Mouse (Mus musculus) embryonic facial prominence, embryonic 10.5 days (tissue): ENCODE results near the gene Adra1b. TPM values are rescaled to one million over a fixed set of nuclear protein-coding genes. Genes with fewer than 3 reads are reported as not detected.

Experiments
- DNase-seq: peaks from one replicate; pipeline ENCODE4 v3.0.0-alpha.2; 2017; ENCODE audit warnings: low spot score
- H3K27ac ChIP-seq: fragments of 300-500 bp; sonication (generic); replicated peaks from 2 replicates; pipeline ENCODE4 v1.5.1; 2016; ENCODE audit warnings: mild to moderate bottlenecking
- H3K27me3 ChIP-seq: fragments of 300-500 bp; sonication (generic); replicated peaks from 2 replicates; pipeline ENCODE4 v1.6.1; 2016; ENCODE audit warnings: low read depth, mild to moderate bottlenecking; ENCODE audit not compliant: poor library complexity, severe bottlenecking
- H3K36me3 ChIP-seq: fragments of 300-500 bp; sonication (generic); replicated peaks from 2 replicates; pipeline ENCODE4 v1.6.1; 2016; ENCODE audit warnings: mild to moderate bottlenecking, moderate library complexity
- H3K4me1 ChIP-seq: fragments of 300-500 bp; sonication (generic); 2 replicates; pipeline ENCODE4 v1.6.1; 2016
- H3K4me3 ChIP-seq: fragments of 300-500 bp; sonication (generic); 2 replicates; pipeline ENCODE4 v1.5.1; 2016; ENCODE audit warnings: mild to moderate bottlenecking, moderate library complexity
- H3K9me3 ChIP-seq: fragments of 300-500 bp; sonication (generic); 2 replicates; pipeline ENCODE4 v1.6.1; 2016; ENCODE audit warnings: mild to moderate bottlenecking
- WGBS: fragments of 180-500 bp; shearing (Covaris S2); methylation state at CpG from one replicate; pipeline ENCODE4 v1.1.7; 2016; 5-methylcytosine and 5-hydroxymethylcytosine counted together
- polyA plus RNA-seq: library from polyadenylated mRNA; unstranded; fragments of >200 nt; fragmentation: Nextera tagmentation; extraction: Ambion mirVana; gene quantifications from 2 replicates; pipeline ENCODE4 v1.2.1, GENCODE M21; 2016

Adra1b gene
- polyA plus RNA-seq, 1 experiment from 2014 or later = 0.22 TPM

- no peaks in the 10 kb centered on the region for H3K9me3 ChIP-seq
- H3K27ac ChIP-seq = no peak overlapping the region
- 80% methylated on average over 8 of the region's 8 CpGs for WGBS
- no peaks in the 10 kb centered on the region for H3K36me3 ChIP-seq
- no peak for DNase-seq
- H3K4me1 ChIP-seq = no peaks in the 10 kb centered on the region
- no peak overlapping the region for H3K4me3 ChIP-seq
- H3K27me3 ChIP-seq = no peaks in the 10 kb centered on the region
Observed at GRCm38 (mm10) chr11:43889208-43889915, 11.6 kb downstream of the Adra1b start.

GRCm38 (mm10) chr11:43888736-43889135 is 12.3 kb downstream of the Adra1b start:
- no peaks in the 10 kb centered on the region for H3K27me3 ChIP-seq
- no peak for DNase-seq
- no peaks in the 10 kb centered on the region for H3K36me3 ChIP-seq
- 76% methylated on average over 8 of the region's 8 CpGs for WGBS
- no peak overlapping the region for H3K27ac ChIP-seq
- H3K4me1 ChIP-seq = no peaks in the 10 kb centered on the region
- no peaks in the 10 kb centered on the region for H3K9me3 ChIP-seq
- H3K4me3 ChIP-seq = no peak overlapping the region

- DNase-seq = no peak
- no peaks in the 10 kb centered on the region for H3K27me3 ChIP-seq
Observed at GRCm38 (mm10) chr11:43887597-43887996, 13.4 kb downstream of the Adra1b start.

GRCm38 (mm10) chr11:43884521-43884920 is 16.5 kb downstream of the Adra1b start:
- H3K4me1 ChIP-seq = no peaks in the 10 kb centered on the region
- no peak for DNase-seq

More at GRCm38 (mm10) chr11:43887597-43887996, 13.4 kb downstream of the Adra1b start:
- H3K36me3 ChIP-seq = no peaks in the 10 kb centered on the region
- no peak overlapping the region for H3K4me3 ChIP-seq
- H3K9me3 ChIP-seq = no peaks in the 10 kb centered on the region
- no peak overlapping the region for H3K27ac ChIP-seq
- H3K4me1 ChIP-seq = no peaks in the 10 kb centered on the region

GRCm38 (mm10) chr11:43883641-43884181 is 17.3 kb downstream of the Adra1b start:
- no peak for DNase-seq
- WGBS = 87% methylated on average over 5 of the region's 5 CpGs
- Histone ChIP-seq H3K27me3 (no peaks in the 10 kb centered on the region), H3K4me3 (no peak overlapping the region), H3K9me3 (no peaks in the 10 kb centered on the region), H3K4me1 (no peaks in the 10 kb centered on the region), H3K36me3 (no peaks in the 10 kb centered on the region), H3K27ac (no peak overlapping the region)

More at GRCm38 (mm10) chr11:43884521-43884920, 16.5 kb downstream of the Adra1b start:
- no peaks in the 10 kb centered on the region for H3K36me3 ChIP-seq
- H3K27ac ChIP-seq = no peak overlapping the region
- H3K27me3 ChIP-seq = no peaks in the 10 kb centered on the region
- H3K9me3 ChIP-seq = no peaks in the 10 kb centered on the region
- H3K4me3 ChIP-seq = no peak overlapping the region

GRCm38 (mm10) chr11:43877211-43877610 is 23.8 kb downstream of the Adra1b start:
- 90% methylated on average over 5 of the region's 5 CpGs for WGBS
- H3K4me3 ChIP-seq = no peak overlapping the region
- DNase-seq = no peak
- H3K36me3 ChIP-seq = no peaks in the 10 kb centered on the region
- H3K9me3 ChIP-seq = no peaks in the 10 kb centered on the region
- no peak overlapping the region for H3K27ac ChIP-seq
- no peaks in the 10 kb centered on the region for H3K4me1 ChIP-seq
- no peaks in the 10 kb centered on the region for H3K27me3 ChIP-seq

- Histone ChIP-seq H3K9me3 (no peaks in the 10 kb centered on the region), H3K27me3 (no peaks in the 10 kb centered on the region), H3K27ac (no peak overlapping the region), H3K4me1 (no peaks in the 10 kb centered on the region), H3K36me3 (no peaks in the 10 kb centered on the region), H3K4me3 (no peak overlapping the region)
- 68% methylated on average over 4 of the region's 4 CpGs for WGBS
- DNase-seq = no peak
Observed at GRCm38 (mm10) chr11:43867721-43868281, 33.2 kb downstream of the Adra1b start.

- no peaks in the 10 kb centered on the region for H3K36me3 ChIP-seq
- H3K9me3 ChIP-seq = no peaks in the 10 kb centered on the region
- 85% methylated on average over 6 of the region's 6 CpGs for WGBS
- no peaks in the 10 kb centered on the region for H3K27me3 ChIP-seq
- no peak overlapping the region for H3K27ac ChIP-seq
- H3K4me1 ChIP-seq = no peaks in the 10 kb centered on the region
- no peak for DNase-seq
- H3K4me3 ChIP-seq = no peak overlapping the region
Observed at GRCm38 (mm10) chr11:43865298-43866165, 35.5 kb downstream of the Adra1b start.

- no peak for DNase-seq
- Histone ChIP-seq H3K4me1 (no peaks in the 10 kb centered on the region), H3K27ac (no peak overlapping the region), H3K4me3 (no peak overlapping the region), H3K9me3 (no peaks in the 10 kb centered on the region), H3K27me3 (no peaks in the 10 kb centered on the region), H3K36me3 (no peaks in the 10 kb centered on the region)
- 82% methylated on average over 6 of the region's 6 CpGs for WGBS
Observed at GRCm38 (mm10) chr11:43853046-43853445, 48.0 kb downstream of the Adra1b start.

GRCm38 (mm10) chr11:43848056-43848455 is 53.0 kb downstream of the Adra1b start:
- Histone ChIP-seq H3K36me3 (no peaks in the 10 kb centered on the region), H3K9me3 (no peaks in the 10 kb centered on the region), H3K27ac (no peak overlapping the region), H3K4me3 (no peak overlapping the region), H3K4me1 (no peaks in the 10 kb centered on the region), H3K27me3 (no peaks in the 10 kb centered on the region)
- DNase-seq = no peak
- 84% methylated on average over 4 of the region's 4 CpGs for WGBS

- no peak for DNase-seq
- no peaks in the 10 kb centered on the region for H3K36me3 ChIP-seq
- WGBS = 70% methylated on average over 10 of the region's 10 CpGs
Observed at GRCm38 (mm10) chr11:43841596-43841995, 59.4 kb downstream of the Adra1b start.

GRCm38 (mm10) chr11:43840491-43840890 is 60.5 kb downstream of the Adra1b start:
- Histone ChIP-seq H3K27ac (no peak overlapping the region), H3K27me3 (peaks cover 31% of the 10 kb centered on the region), H3K9me3 (no peaks in the 10 kb centered on the region), H3K4me3 (no peak overlapping the region), H3K4me1 (peaks cover 17% of the 10 kb centered on the region), H3K36me3 (no peaks in the 10 kb centered on the region)
- DNase-seq = no peak
- 73% methylated on average over 6 of the region's 6 CpGs for whole genome bisulfite sequencing

More at GRCm38 (mm10) chr11:43841596-43841995, 59.4 kb downstream of the Adra1b start:
- Histone ChIP-seq H3K27me3 (peaks cover 20% of the 10 kb centered on the region), H3K9me3 (no peaks in the 10 kb centered on the region), H3K4me1 (peaks cover 7% of the 10 kb centered on the region; the same call in 1 of the 2 replicates), H3K27ac (no peak overlapping the region), H3K4me3 (no peak overlapping the region)
